Mouse (Mus musculus) left cerebral cortex, adult 18-20 months (tissue): Measurements from ENCODE around the gene Rai14. TPM values are rescaled to one million over a fixed set of nuclear protein-coding genes. Genes with fewer than 3 reads are reported as not detected.
"Not testable (repeated sequence)": the region's sequence is repeated elsewhere in the genome, so short reads cannot be mapped to it uniquely, and the experiment has no call there.

Experiments used
- DNase-seq, 2 experiments: peaks; one replicate each; pipeline ENCODE4 v3.0.0; 2021 to 2022; ENCODE audit warnings: low spot score in 2 of 2, mixed read lengths in 1 of 2
- total RNA-seq, 2 experiments: library from RNA; stranded (reverse); gene quantifications; 2 replicates each; pipeline ENCODE4 v1.2.3; 2021

The Rai14 gene
- total RNA-seq, 2 experiments from 2014 or later = 7.3 to 11.1 TPM

DNA sequence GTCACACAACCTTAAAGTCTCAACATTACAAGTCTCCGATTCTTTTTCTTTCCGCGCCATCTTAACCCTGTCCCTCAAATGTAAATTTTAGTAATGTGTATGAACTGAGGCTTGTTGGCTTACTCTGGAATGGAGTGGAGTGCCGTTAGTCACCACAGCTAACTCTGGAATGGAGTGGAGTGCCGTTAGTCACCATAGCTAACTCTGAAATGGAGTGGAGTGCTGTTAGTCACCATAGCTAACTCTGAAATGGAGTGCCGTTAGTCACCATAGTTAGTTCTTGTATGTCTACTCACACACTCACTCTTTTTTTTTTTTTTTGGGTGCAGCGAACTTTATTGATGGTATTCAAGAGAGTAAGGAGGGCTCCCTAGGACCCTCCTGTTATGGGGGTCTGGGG lies 154.4 kb downstream of the Rai14 start:
- no peak for DNase-seq

DNA sequence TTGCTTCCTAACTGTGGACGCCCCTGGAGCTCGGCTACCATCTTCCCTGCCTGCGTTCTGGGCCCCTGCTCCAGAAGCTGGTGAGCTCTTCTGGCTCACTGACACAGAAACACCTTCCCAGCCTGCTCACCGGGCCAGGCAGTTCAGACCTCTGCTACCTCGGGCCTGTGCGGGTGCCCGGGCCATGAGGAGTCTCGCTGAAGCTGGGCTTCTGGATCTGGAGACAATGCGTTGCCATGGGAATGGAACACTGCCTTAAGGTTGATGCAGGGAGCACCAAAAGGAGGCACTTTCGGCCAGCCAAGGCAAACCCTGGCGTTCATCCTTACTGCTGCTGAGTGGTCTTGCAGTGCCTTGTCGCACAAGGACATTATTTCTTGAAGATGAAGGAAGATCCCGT lies 156.0 kb downstream of the Rai14 start, which contains the start of gene Ttc23l:
Gene Ttc23l (minus strand): TSS at position 204 of the 400 bp plus-strand sequence.
- DNase-seq = no peak

- DNase-seq = no peak
Measured at GRCm38 (mm10) chr15:10554336-10554735, 160.1 kb downstream of the Rai14 start.

DNA sequence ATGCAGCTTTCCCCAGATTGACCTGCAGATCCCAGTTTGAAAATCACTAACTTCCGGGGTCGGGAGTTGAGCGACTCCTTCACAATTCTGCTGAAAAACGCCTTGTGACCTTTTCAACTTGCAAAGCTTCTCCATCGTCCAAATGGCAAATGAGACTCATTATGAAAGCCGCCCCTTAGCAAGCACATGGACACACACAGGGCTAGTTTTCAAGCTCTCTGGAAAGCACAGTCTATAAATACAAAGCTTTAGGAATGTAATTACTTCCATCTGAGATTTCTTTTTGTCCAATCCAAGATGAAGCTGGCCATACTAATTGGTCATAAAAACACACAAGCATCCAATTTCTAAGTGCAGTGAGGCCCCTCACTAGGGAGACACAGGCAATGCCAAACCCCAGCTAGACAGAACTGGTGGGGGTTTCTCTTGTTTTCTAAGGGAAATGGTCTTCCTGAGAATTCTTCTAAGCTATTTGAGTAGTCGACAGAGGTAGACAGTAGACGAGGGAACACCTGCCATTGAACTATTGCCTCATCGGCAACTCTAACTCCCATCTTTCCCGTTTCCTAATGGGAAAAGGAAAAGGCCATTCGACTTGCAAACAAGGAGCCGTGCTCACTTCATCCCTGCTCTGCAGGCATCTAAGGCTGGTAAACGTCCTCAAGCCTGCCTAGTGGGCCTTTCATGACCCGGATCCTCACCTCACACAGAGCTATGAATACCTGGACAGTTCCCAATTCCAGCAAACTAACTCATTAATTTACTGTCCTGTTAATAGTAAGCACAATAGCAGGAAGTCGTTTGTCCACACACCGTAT lies 173.9 kb downstream of the Rai14 start:
- DNase-seq = no peak

GRCm38 (mm10) chr15:10535969-10536368 lies 178.5 kb downstream of the Rai14 start:
- DNase-seq = no peak

- no peak for DNase-seq
Measured at GRCm38 (mm10) chr15:10534591-10534990, 179.8 kb downstream of the Rai14 start.

DNA sequence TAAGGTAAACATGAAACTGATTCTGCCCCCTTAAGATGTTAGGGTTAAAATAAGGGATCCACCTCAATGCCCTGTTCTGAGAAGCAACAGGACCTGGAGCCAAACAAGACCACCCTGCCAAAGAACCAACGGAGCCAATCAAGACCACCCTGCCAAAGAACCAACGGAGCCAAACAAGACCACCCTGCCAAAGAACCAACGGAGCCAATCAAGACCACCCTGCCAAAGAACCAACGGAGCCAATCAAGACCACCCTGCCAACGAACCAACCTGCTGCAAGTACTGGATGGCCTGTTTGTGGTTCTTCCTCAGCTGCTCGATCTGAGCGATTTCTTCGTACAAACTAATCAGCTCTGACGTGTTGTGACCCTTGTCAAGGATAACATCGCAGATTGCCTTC lies 181.1 kb downstream of the Rai14 start:
- not testable (repeated sequence) for DNase-seq

DNA sequence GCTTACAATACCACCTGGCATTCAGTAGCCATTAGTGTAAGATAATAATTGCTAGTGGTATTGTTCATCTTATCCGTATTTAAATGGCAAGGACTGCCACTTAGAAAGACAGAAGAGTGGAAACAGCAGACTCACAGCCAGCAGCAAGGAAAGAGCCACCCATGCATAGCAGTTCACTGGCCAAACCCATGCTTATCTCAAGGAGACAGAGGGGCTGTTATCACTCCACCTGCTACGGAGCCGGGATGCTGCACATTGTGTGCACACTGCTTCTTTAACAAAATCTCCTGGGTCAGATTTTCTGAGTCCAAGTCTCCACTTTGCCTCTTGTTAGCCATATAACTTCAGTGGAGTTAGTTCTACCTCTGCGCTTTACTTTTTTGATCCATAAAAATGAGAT lies 183.1 kb downstream of the Rai14 start:
- DNase-seq = no peak

GRCm38 (mm10) chr15:10525896-10526295 lies 188.5 kb downstream of the Rai14 start:
- DNase-seq = no peak

Other genes starting within 250 kb of the Rai14 start
- gene Dnajc21, start 244.1 kb downstream of the Rai14 start, total RNA-seq = 10 to 100 TPM; 32.2 to 34.7 TPM
- gene Brix1, start 228.7 kb downstream of the Rai14 start, total RNA-seq = 10 to 100 TPM; 21.8 to 25.1 TPM
- gene Rad1, start 228.6 kb downstream of the Rai14 start, total RNA-seq = 10 to 100 TPM; 16.6 to 21.4 TPM
- gene Ttc23l, start 156.0 kb downstream of the Rai14 start, total RNA-seq = not detected
- not detected for gene C1qtnf3, start 237.7 kb upstream of the Rai14 start, total RNA-seq